Mouse (Mus musculus): ENCODE measurements around the gene Akap2.

DNA sequence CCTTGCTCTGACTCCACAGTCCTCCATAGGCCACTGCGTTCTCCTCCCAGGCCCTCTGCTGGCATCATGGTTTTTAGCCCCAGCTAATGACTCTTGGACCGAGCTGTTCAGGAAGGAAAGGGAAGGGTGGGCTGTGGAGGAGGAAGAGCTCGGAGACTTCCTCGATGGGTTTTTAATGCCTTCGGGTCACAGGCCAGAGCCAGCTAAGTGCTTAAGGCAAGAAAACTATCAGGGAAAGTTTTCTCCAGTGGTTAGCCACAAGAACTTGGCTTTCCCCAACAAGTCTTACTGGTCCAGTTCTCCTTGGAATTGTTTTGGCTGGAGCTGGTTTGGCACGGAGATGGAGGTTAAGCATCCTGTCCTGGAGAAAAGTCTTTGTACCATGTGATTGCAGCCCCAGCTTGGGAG lies 142.8 kb downstream of the Akap2 start:
- TF ChIP-seq TCF12 (IDR thresholded peaks at IDR 0.05; ENCODE audit: low read depth, low read length) (no peak), CTCF (IDR thresholded peaks at IDR 0.05 in 2 of 3, conservative IDR thresholded peaks at IDR 0.05 in 1 of 3; ENCODE audit: control insufficient read depth in 1 of 3, insufficient read depth in 1 of 3, low read depth in 2 of 3, low read length in 3 of 3, poor library complexity in 1 of 3, severe bottlenecking in 1 of 3) (no peak), GABPA (IDR thresholded peaks at IDR 0.05; ENCODE audit: low read depth, low read length) (no peak), POLR2A (IDR thresholded peaks at IDR 0.05; ENCODE audit: control insufficient read depth in 1 of 2, insufficient read depth in 1 of 2, low read depth in 1 of 2, low read length in 2 of 2, poor library complexity in 1 of 2) (no peak), HCFC1 (IDR thresholded peaks at IDR 0.05; ENCODE audit: low read depth, low read length) (no peak), SIN3A (IDR thresholded peaks at IDR 0.05; ENCODE audit: low read length) (no peak), GATA1 (IDR thresholded peaks at IDR 0.05; ENCODE audit: low read depth, low read length) (no peak)
